Mouse (Mus musculus) G1E (cell line): ENCODE data around the gene Lamb2.

Source experiments
- CTCF ChIP-seq: IDR thresholded peaks from 2 replicates; pipeline ENCODE4 v1.5.1; 2012; ENCODE audit warnings: low read depth, low read length, inconsistent platforms, mixed read lengths
- GATA1 ChIP-seq: IDR thresholded peaks from 2 replicates; pipeline ENCODE4 v1.6.1; 2012; ENCODE audit warnings: borderline replicate concordance, low read length, inconsistent platforms, mixed read lengths
- GATA2 ChIP-seq: IDR thresholded peaks from 2 replicates; pipeline ENCODE4 v1.6.1; 2012; ENCODE audit warnings: low read depth, low read length, inconsistent platforms, borderline replicate concordance
- TAL1 ChIP-seq: conservative IDR thresholded peaks from 2 replicates; pipeline ENCODE4 v1.6.1; 2012; ENCODE audit warnings: low read depth, low read length, inconsistent platforms, mixed read lengths

GRCm38 (mm10) chr9:108523341-108523740 lies 43.8 kb downstream of the Lamb2 start:
- TF ChIP-seq TAL1 (no peak), CTCF (no peak), GATA1 (no peak), GATA2 (no peak)
